In the genomic region with DNA sequence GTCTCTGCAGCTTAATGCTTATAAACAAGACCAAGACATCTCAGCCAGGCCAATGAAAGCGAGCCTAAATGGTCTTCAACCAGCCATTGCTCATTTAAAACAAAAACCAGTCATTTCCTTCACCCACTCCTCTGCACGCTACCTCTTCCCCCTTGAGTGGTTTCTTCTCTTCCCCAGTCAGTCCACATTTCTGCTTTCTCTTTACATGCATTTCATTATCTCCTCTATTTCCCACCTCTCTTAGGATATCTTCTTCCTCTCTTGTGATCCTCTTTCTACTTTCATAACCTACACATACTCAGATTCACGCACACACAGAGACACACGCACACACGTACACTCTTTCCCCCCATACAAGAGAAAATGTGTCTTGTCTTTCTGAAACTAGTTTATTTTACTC, we compare ENCODE assay signal across 23 mouse cellular contexts. TPM values are rescaled to one million over a fixed set of nuclear protein-coding genes. Genes with fewer than 3 reads are reported as not detected.
A peak's percentile ranks its signal among the peaks of the same experiment; 100 is the strongest.
DNase-seq lines count a peak whose midpoint lies in the region; ATAC-seq lines count a peak whose summit lies in the region.
"Had no signal": no experiment of that assay in that cellular context is flagged by ENCODE, and none has a peak within 500 bp of the region (broad histone marks: within the 10 kb centered on the region; RNA-seq: fewer than 3 reads in every experiment).

No protein-coding gene starts in this region.

- DNase-seq in A20 (ENCODE audit: low read depth, low spot score), result peak; percentile 41
- DNase-seq in heart, adult 18-20 months, result no peak
- DNase-seq in midbrain, embryonic 11.5 days (ENCODE audit: low spot score, missing footprints), result no peak
- no peak for DNase-seq in gastrocnemius, postnatal 36 days
- DNase-seq: adrenal gland, adult 8-10 months; adrenal gland, postnatal 14 days; adrenal gland, postnatal 36 days; cerebellum, adult 11-12 months; cerebellum, adult 2 months; cerebellum, adult 9-10 months; cerebellum, postnatal 10 days; cerebellum, postnatal 25 days had no signal

- intact Hi-C loops in gastrocnemius, postnatal 36 days (cut with DNase I), result no loop called here

- H3K36me3 ChIP-seq in midbrain, embryonic 11.5 days (ENCODE audit: control insufficient read depth, insufficient read depth, low read length), result no peaks in the 10 kb centered on the region
- H3K36me3 ChIP-seq in forebrain, embryonic 16.5 days (ENCODE audit: control insufficient read depth, insufficient read depth), result no peaks in the 10 kb centered on the region
- H3K36me3 ChIP-seq: embryonic facial prominence, embryonic 10.5 days; embryonic facial prominence, embryonic 12.5 days; forebrain, embryonic 15.5 days; G1E had no signal

- no peak overlapping the region for H3K4me3 ChIP-seq in midbrain, embryonic 11.5 days (ENCODE audit: low read depth, low read length)
- no peak overlapping the region for H3K4me3 ChIP-seq in forebrain, embryonic 16.5 days (replicated peaks; ENCODE audit: low read length)
- H3K4me3 ChIP-seq: embryonic facial prominence, embryonic 10.5 days; embryonic facial prominence, embryonic 12.5 days; forebrain, embryonic 13.5 days; forebrain, embryonic 15.5 days had no signal

- WGBS in midbrain, embryonic 11.5 days, result 95% methylated on average over 5 of the region's 5 CpGs
- 92% methylated on average over 5 of the region's 5 CpGs for WGBS in forebrain, embryonic 16.5 days

- H3K9me3 ChIP-seq in midbrain, embryonic 11.5 days (ENCODE audit: control insufficient read depth, low read length), result no peaks in the 10 kb centered on the region
- H3K9me3 ChIP-seq in forebrain, embryonic 16.5 days (ENCODE audit: control insufficient read depth, low read length), result no peaks in the 10 kb centered on the region
- H3K9me3 ChIP-seq: embryonic facial prominence, embryonic 10.5 days; embryonic facial prominence, embryonic 12.5 days; forebrain, embryonic 13.5 days; forebrain, embryonic 15.5 days had no signal

- H3K4me2 ChIP-seq in midbrain, embryonic 11.5 days, result no peak overlapping the region
- H3K4me2 ChIP-seq in forebrain, embryonic 16.5 days (ENCODE audit: low read length), result no peak overlapping the region
- H3K4me2 ChIP-seq: embryonic facial prominence, embryonic 12.5 days; forebrain, embryonic 13.5 days; forebrain, embryonic 15.5 days had no signal

- H3K27me3 ChIP-seq in midbrain, embryonic 11.5 days (ENCODE audit: control insufficient read depth, insufficient read depth, low read length), result no peaks in the 10 kb centered on the region
- H3K27me3 ChIP-seq in forebrain, embryonic 16.5 days (replicated peaks; ENCODE audit: control insufficient read depth, insufficient read depth, low read length), result no peaks in the 10 kb centered on the region
- H3K27me3 ChIP-seq: embryonic facial prominence, embryonic 12.5 days; forebrain, embryonic 13.5 days; forebrain, embryonic 15.5 days; Patski had no signal

- H3K27ac ChIP-seq in midbrain, embryonic 11.5 days (ENCODE audit: low read depth, low read length), result no peak overlapping the region
- H3K27ac ChIP-seq in forebrain, embryonic 16.5 days (ENCODE audit: low read length), result no peak overlapping the region
- H3K27ac ChIP-seq: embryonic facial prominence, embryonic 10.5 days; embryonic facial prominence, embryonic 12.5 days; forebrain, embryonic 13.5 days; forebrain, embryonic 15.5 days had no signal

- H3K9ac ChIP-seq in midbrain, embryonic 11.5 days (ENCODE audit: low read length), result no peak overlapping the region
- H3K9ac ChIP-seq in forebrain, embryonic 16.5 days (replicated peaks; ENCODE audit: low read depth, low read length), result no peak overlapping the region
- H3K9ac ChIP-seq: embryonic facial prominence, embryonic 12.5 days; forebrain, embryonic 13.5 days; forebrain, embryonic 15.5 days had no signal

- H3K4me1 ChIP-seq in midbrain, embryonic 11.5 days (ENCODE audit: control insufficient read depth, insufficient read depth, low read length), result no peaks in the 10 kb centered on the region
- no peaks in the 10 kb centered on the region for H3K4me1 ChIP-seq in forebrain, embryonic 16.5 days (replicated peaks; ENCODE audit: control insufficient read depth, insufficient read depth, low read length)
- H3K4me1 ChIP-seq: embryonic facial prominence, embryonic 12.5 days; forebrain, embryonic 13.5 days; forebrain, embryonic 15.5 days had no signal

- peak; percentile 52; the same call in 1 of the 2 replicates for ATAC-seq in common myeloid progenitor, adult 5-6 weeks (replicated peaks; ENCODE audit: low read depth, poor library complexity, severe bottlenecking)
- peak; percentile 81 for ATAC-seq in megakaryocyte, adult 5-6 weeks (ENCODE audit: poor library complexity, severe bottlenecking)
- peak; percentile 40; the same call in 1 of the 2 replicates for ATAC-seq in monocyte, adult 5-6 weeks (replicated peaks; ENCODE audit: insufficient number of reproducible peaks, low FRiP score, low TSS enrichment, poor library complexity, severe bottlenecking)
- no peak for ATAC-seq in midbrain, embryonic 11.5 days (ENCODE audit: low FRiP score)
- ATAC-seq in forebrain, embryonic 16.5 days, result no peak
- ATAC-seq: activated CD4-positive, CD25-positive, alpha-beta regulatory T cell, adult 4 months; forebrain, embryonic 13.5 days; forebrain, embryonic 15.5 days; Patski had no signal

RNA-seq across cellular contexts. Expression of gene Lacc1, which starts 44.5 kb away (rescaled TPM):
- 8.4 and 10.0 TPM in 2 replicates for total RNA-seq in common myeloid progenitor, adult 5-6 weeks (2017)
- 10.6 and 11.4 TPM in 2 replicates for total RNA-seq in megakaryocyte, adult 5-6 weeks (2015)
- total RNA-seq in megakaryocyte, adult 5-6 weeks (2017), result 6.5 and 7.6 TPM in 2 replicates
- total RNA-seq in monocyte, adult 5-6 weeks (2017), result 29.6 to 36.6 TPM (median 36.2 TPM) in 3 replicates
- total RNA-seq in heart, adult 18-20 months (2021), result 1 to 10 TPM; 2.4 to 3.3 TPM
- polyA plus RNA-seq in midbrain, embryonic 11.5 days (2014; fragmentation: Nextera tagmentation; extraction: Ambion mirVana), result 2.9 and 3.3 TPM in 2 replicates
- 1.5 and 2.2 TPM in 2 replicates for polyA plus RNA-seq in forebrain, embryonic 16.5 days (2015; fragmentation: Nextera tagmentation; extraction: Ambion mirVana)
- under 1 TPM; 0.57 to 0.69 TPM for total RNA-seq in gastrocnemius, postnatal 36 days (2021)
- total RNA-seq: G1E had no signal
- polyA plus RNA-seq: activated CD4-positive, CD25-positive, alpha-beta regulatory T cell, adult 4 months; G1E had no signal

RNA-seq across cellular contexts. Expression of gene Ccdc122, which starts 44.7 kb away (rescaled TPM):
- 19.4 and 26.2 TPM in 2 replicates for total RNA-seq in common myeloid progenitor, adult 5-6 weeks (2017)
- total RNA-seq in megakaryocyte, adult 5-6 weeks (2015), result 2.7 and 3.7 TPM in 2 replicates
- total RNA-seq in megakaryocyte, adult 5-6 weeks (2017), result 4.7 TPM in 2 replicates
- 3.9 to 7.9 TPM (median 5.3 TPM) in 3 replicates for total RNA-seq in monocyte, adult 5-6 weeks (2017)
- total RNA-seq in heart, adult 18-20 months (2021), result 1 to 10 TPM; 1.2 to 1.9 TPM
- polyA plus RNA-seq in midbrain, embryonic 11.5 days (2014; fragmentation: Nextera tagmentation; extraction: Ambion mirVana), result 1.1 and 2.4 TPM in 2 replicates
- polyA plus RNA-seq in forebrain, embryonic 16.5 days (2015; fragmentation: Nextera tagmentation; extraction: Ambion mirVana), result 0.53 and 0.54 TPM in 2 replicates
- 1 to 10 TPM in 1 of 2 experiments, under 1 TPM in 1; 0.67 to 1.4 TPM for total RNA-seq in gastrocnemius, postnatal 36 days (2021)
- total RNA-seq: G1E had no signal
- polyA plus RNA-seq: G1E had no signal

Comparison
In these comparisons a context has a peak if more than half of its experiments do, and no peak if none do; other contexts are left out.
1. ATAC-seq: peak in common myeloid progenitor, adult 5-6 weeks (single experiment), megakaryocyte, adult 5-6 weeks (single experiment) and monocyte, adult 5-6 weeks (single experiment); none in midbrain, embryonic 11.5 days (single experiment) and forebrain, embryonic 16.5 days (single experiment).